Mouse (Mus musculus): ENCODE data around the gene Fmnl1. TPM values are rescaled to one million over a fixed set of nuclear protein-coding genes. Genes with fewer than 3 reads are reported as not detected.

The Fmnl1 gene
- polyA plus RNA-seq, 1 experiment: 235 TPM

DNA sequence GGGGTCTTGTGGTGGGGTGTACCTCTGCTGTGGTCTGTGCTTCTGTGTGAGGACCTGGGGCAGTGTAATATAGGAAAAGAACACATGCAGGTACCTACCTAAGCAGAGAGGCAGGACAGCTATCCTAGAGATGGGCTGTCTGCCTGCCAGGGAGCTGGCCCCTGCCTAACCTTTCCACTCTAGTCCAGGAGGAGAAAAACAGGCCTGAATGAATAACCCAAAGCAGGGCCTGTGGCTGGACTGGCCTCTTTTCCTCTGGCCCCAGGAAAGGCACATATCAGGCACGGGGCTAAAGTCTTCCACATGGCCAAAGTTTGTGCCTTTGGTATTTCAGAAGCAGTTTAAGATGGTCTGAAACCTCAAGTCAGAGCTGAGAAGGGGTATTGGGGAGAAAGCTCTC lies 9.5 kb downstream of the Fmnl1 start:
- H3K27ac ChIP-seq (ENCODE audit: control insufficient read depth, insufficient read depth, low read length): no peak overlapping the region
- H3K36me3 ChIP-seq (ENCODE audit: control insufficient read depth, insufficient read depth, low read length): peaks cover 31% of the 10 kb centered on the region
- peaks cover 31% of the 10 kb centered on the region for H3K4me1 ChIP-seq (replicated peaks; ENCODE audit: control insufficient read depth, insufficient read depth, low read length)
- DNase-seq: no peak
- H3K27me3 ChIP-seq (ENCODE audit: control insufficient read depth, insufficient read depth, low read length): no peaks in the 10 kb centered on the region
- H3K4me3 ChIP-seq (ENCODE audit: control insufficient read depth, insufficient read depth, low read length): no peak overlapping the region
- TF ChIP-seq POLR2A (IDR thresholded peaks at IDR 0.05; ENCODE audit: control insufficient read depth, extremely low read depth, insufficient read depth, low read length, poor library complexity): no peak
- no peak for TF ChIP-seq CTCF (IDR thresholded peaks at IDR 0.05; ENCODE audit: borderline replicate concordance, control insufficient read depth, extremely low read depth, insufficient read depth, low read length, poor library complexity)
- WGBS: 95% methylated on average over 1 of the region's 1 CpGs

DNA sequence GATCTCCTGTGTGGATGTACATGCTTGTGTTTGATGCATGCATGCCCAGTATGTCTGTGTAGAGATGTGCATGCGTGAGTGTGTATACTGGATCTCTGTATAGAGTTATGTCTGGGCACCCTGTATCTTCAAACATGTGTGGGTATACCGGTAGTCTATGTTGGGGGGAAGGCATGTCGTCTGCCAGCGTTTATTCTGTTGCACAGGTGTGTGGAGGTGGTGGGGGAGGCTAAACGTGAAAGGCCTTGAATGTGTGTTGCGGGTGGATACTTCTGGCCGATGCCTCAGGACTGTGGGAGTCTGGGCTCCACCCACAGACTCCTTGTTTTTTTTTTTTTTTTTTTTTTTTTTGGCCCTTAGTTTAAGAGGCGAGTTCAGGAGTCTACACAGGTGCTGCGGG lies 10.4 kb downstream of the Fmnl1 start:
- DNase-seq: no peak
- TF ChIP-seq CTCF (IDR thresholded peaks at IDR 0.05; ENCODE audit: borderline replicate concordance, control insufficient read depth, extremely low read depth, insufficient read depth, low read length, poor library complexity): no peak
- no peak for TF ChIP-seq POLR2A (IDR thresholded peaks at IDR 0.05; ENCODE audit: control insufficient read depth, extremely low read depth, insufficient read depth, low read length, poor library complexity)
- 92% methylated on average over 9 of the region's 9 CpGs for WGBS
- Histone ChIP-seq H3K36me3 (ENCODE audit: control insufficient read depth, insufficient read depth, low read length) (peaks cover 40% of the 10 kb centered on the region), H3K27me3 (ENCODE audit: control insufficient read depth, insufficient read depth, low read length) (no peaks in the 10 kb centered on the region), H3K4me1 (replicated peaks; ENCODE audit: control insufficient read depth, insufficient read depth, low read length) (peaks cover 23% of the 10 kb centered on the region), H3K27ac (ENCODE audit: control insufficient read depth, insufficient read depth, low read length) (no peak overlapping the region), H3K4me3 (ENCODE audit: control insufficient read depth, insufficient read depth, low read length) (no peak overlapping the region)

DNA sequence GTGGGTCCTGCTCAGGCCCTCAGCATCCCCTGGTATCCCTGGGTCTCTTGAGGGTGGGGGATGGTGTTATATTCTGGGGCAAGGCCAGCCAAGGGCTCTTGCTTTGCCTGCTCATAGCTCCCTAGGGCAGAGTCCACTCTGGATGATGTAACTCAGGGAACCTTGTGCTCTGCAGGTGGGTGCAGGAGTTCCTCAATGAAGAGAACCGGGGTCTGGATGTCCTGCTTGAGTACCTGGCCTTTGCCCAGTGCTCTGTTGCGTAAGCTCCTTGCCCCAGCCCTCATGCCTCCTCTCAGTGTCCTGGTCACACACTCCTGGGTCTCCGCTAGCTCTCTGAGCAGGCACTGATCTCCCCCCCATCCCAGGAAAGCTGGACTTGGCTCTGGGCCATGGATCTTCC lies 11.0 kb downstream of the Fmnl1 start:
- H3K4me1 ChIP-seq (replicated peaks; ENCODE audit: control insufficient read depth, insufficient read depth, low read length): peaks cover 19% of the 10 kb centered on the region
- DNase-seq: no peak
- H3K36me3 ChIP-seq (ENCODE audit: control insufficient read depth, insufficient read depth, low read length): peaks cover 45% of the 10 kb centered on the region
- TF ChIP-seq CTCF (IDR thresholded peaks at IDR 0.05; ENCODE audit: borderline replicate concordance, control insufficient read depth, extremely low read depth, insufficient read depth, low read length, poor library complexity) (no peak), POLR2A (IDR thresholded peaks at IDR 0.05; ENCODE audit: control insufficient read depth, extremely low read depth, insufficient read depth, low read length, poor library complexity) (no peak)
- H3K27me3 ChIP-seq (ENCODE audit: control insufficient read depth, insufficient read depth, low read length): no peaks in the 10 kb centered on the region
- H3K27ac ChIP-seq (ENCODE audit: control insufficient read depth, insufficient read depth, low read length): no peak overlapping the region
- WGBS: 96% methylated on average over 3 of the region's 3 CpGs
- H3K4me3 ChIP-seq (ENCODE audit: control insufficient read depth, insufficient read depth, low read length): no peak overlapping the region

DNA sequence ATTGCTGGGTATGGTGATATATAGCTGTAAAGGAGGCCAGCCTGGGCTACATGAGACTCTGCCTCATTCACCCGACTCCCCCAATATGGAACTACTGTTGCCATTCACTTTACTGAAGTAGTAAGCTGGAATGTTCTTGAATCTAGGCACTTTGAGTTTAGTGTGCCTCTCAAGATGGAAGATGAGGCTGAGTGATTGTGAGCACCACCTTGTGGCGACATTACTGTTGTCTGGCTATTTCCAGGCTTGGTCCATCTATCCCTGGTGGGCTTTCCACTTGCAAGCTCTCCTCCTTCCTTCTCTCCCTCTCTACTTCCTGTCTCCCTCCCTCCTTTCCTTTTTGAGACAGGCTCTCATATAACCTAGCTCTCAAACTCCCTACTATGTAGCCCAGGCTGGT lies 14.0 kb downstream of the Fmnl1 start:
- no peak for TF ChIP-seq POLR2A (IDR thresholded peaks at IDR 0.05; ENCODE audit: control insufficient read depth, extremely low read depth, insufficient read depth, low read length, poor library complexity)
- no peak for TF ChIP-seq CTCF (IDR thresholded peaks at IDR 0.05; ENCODE audit: borderline replicate concordance, control insufficient read depth, extremely low read depth, insufficient read depth, low read length, poor library complexity)
- no peak overlapping the region for H3K27ac ChIP-seq (ENCODE audit: control insufficient read depth, insufficient read depth, low read length)
- no peak overlapping the region for H3K4me3 ChIP-seq (ENCODE audit: control insufficient read depth, insufficient read depth, low read length)
- WGBS: 80% methylated on average over 2 of the region's 2 CpGs
- H3K4me1 ChIP-seq (replicated peaks; ENCODE audit: control insufficient read depth, insufficient read depth, low read length): no peaks in the 10 kb centered on the region
- H3K27me3 ChIP-seq (ENCODE audit: control insufficient read depth, insufficient read depth, low read length): no peaks in the 10 kb centered on the region
- peak; percentile 56 for DNase-seq
- H3K36me3 ChIP-seq (ENCODE audit: control insufficient read depth, insufficient read depth, low read length): peaks cover 67% of the 10 kb centered on the region

DNA sequence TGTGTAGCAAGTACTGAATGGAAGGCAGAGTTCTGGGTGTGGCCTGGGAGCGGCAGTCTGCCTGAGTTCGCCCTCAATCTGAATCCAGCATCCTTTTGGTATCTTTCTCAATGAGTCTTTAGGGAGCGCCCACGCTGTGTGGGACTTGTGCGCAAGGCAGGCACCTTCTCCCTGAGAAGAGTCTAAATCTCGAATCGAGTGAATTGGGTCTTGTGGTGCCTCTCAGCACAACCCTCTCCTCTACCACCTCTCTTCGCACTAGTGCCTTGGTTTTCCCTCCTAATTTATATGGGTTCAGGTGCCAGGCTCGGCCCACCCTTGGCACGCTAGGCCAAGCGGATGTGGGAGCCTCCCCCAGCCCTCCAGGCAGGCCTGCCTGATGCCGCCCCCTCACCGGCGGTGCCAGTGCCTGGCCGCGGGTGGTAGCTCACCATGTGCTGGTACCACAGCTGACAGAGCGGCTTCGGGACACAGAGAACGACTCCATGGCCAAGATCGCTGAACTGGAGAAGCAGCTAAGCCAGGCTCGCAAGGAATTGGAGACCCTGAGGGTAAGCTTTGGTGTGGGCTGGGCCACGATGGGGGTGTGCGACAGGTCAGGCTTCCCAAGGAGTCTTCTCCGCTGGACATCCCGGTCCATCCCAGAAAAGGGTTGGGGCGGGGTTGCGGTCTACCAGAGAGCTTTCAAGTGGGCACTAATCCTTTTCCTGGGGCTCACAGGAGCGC lies 21.5 kb downstream of the Fmnl1 start:
- Histone ChIP-seq H3K27ac (ENCODE audit: control insufficient read depth, insufficient read depth, low read length) (no peak overlapping the region), H3K36me3 (ENCODE audit: control insufficient read depth, insufficient read depth, low read length) (peaks cover 95% of the 10 kb centered on the region), H3K4me3 (ENCODE audit: control insufficient read depth, insufficient read depth, low read length) (no peak overlapping the region), H3K4me1 (replicated peaks; ENCODE audit: control insufficient read depth, insufficient read depth, low read length) (no peaks in the 10 kb centered on the region), H3K27me3 (ENCODE audit: control insufficient read depth, insufficient read depth, low read length) (no peaks in the 10 kb centered on the region)
- TF ChIP-seq POLR2A (IDR thresholded peaks at IDR 0.05; ENCODE audit: control insufficient read depth, extremely low read depth, insufficient read depth, low read length, poor library complexity) (no peak), CTCF (IDR thresholded peaks at IDR 0.05; ENCODE audit: borderline replicate concordance, control insufficient read depth, extremely low read depth, insufficient read depth, low read length, poor library complexity) (no peak)
- no peak for DNase-seq
- 89% methylated on average over 28 of the region's 28 CpGs for WGBS

DNA sequence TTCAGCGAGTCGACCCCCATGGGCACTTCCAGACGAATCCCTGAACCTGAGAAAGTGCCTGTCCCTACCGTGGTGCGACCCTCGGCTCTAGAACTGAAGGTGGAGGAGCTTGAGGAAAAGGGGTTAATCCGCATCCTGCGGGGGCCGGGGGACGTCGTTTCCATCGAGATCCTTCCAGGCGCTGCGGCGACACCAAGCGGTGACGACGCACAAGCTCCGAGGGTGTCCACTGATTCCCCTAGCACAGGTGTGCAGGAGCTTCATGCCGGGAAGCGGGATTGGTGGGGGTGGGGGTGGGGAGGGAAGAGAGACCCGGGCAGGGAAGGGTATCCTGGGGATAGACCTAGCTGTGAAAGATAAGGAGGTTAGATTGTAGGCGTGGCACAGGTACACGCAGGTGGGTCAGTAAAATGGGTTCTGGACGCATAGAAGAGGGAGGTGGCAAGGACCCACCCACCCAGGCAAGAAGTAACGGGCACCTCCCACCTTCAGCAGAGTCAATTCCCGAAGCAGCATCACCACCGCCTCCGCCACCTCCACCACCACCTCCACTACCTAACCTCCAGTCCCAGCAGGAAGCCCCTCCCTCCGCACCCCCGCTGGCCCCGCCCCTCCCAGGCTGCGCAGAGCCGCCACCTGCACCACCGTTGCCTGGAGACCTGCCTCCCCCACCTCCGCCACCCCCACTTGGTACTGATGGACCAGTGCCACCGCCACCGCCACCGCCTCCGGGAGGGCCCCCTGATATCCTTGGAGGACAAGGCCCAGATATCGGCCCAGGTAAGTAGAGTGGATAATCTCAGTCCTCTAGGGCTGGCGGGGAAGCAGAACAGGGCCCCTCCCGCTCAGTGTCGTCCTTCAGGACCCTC lies 22.3 kb downstream of the Fmnl1 start:
- peaks cover 95% of the 10 kb centered on the region for H3K36me3 ChIP-seq (ENCODE audit: control insufficient read depth, insufficient read depth, low read length)
- H3K4me1 ChIP-seq (replicated peaks; ENCODE audit: control insufficient read depth, insufficient read depth, low read length): no peaks in the 10 kb centered on the region
- TF ChIP-seq CTCF (IDR thresholded peaks at IDR 0.05; ENCODE audit: borderline replicate concordance, control insufficient read depth, extremely low read depth, insufficient read depth, low read length, poor library complexity) (no peak), POLR2A (IDR thresholded peaks at IDR 0.05; ENCODE audit: control insufficient read depth, extremely low read depth, insufficient read depth, low read length, poor library complexity) (no peak)
- no peak overlapping the region for H3K27ac ChIP-seq (ENCODE audit: control insufficient read depth, insufficient read depth, low read length)
- H3K27me3 ChIP-seq (ENCODE audit: control insufficient read depth, insufficient read depth, low read length): no peaks in the 10 kb centered on the region
- no peak for DNase-seq
- no peak overlapping the region for H3K4me3 ChIP-seq (ENCODE audit: control insufficient read depth, insufficient read depth, low read length)
- WGBS: 93% methylated on average over 44 of the region's 44 CpGs

All from thymus, adult 2 months (tissue).